Mouse (Mus musculus) erythroblast, embryonic 14.5 days (primary cell): Measurements from ENCODE around the gene Itfg2.

Source experiments
- GATA1 ChIP-seq: IDR thresholded peaks from 2 replicates; pipeline ENCODE4 v1.6.1; 2012; ENCODE audit warnings: low read length, inconsistent platforms, mixed read lengths
- TAL1 ChIP-seq: IDR thresholded peaks from 3 replicates; pipeline ENCODE4 v1.6.1; 2012; ENCODE audit warnings: low read length, inconsistent platforms, mixed read lengths

DNA sequence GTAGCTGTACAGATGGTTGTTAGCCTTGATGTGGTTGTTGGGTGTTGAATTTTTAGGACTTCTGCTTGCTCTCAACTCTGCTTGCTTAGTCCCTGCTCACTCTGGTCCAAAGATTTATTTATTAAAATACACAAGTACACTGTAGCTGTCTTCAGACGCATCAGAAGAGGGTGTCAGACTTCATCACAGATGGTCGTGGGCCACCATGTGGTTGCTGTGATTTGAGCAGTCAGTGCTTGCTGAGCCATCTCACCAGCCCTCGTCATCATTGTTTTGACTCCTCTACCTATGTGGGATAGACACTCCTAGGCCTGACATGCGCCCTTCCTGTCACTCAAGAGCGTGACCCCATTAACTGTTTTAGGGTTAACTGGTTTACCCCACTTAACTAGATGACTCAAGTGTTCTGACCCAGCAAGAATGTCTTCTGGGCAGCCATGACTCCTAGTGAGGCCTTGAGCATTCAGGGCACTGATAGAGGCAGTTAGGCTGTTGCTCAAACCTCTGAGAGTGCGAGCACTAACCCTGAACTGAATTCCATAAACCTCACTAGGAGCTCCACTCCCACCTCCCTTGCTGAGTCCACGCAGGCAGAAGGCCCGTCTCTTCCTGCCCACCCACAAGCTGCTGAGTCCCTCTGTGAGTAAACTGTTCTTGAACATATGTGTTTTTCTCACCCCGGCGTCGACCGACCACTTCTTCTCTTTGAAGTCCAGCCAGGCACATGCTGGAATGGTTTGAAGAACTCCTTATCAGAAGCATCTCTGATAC, 31.3 kb upstream of the Itfg2 start:
- TF ChIP-seq TAL1: no peak
- no peak for TF ChIP-seq GATA1
